Mouse (Mus musculus): ENCODE measurements around the gene Gm20431. TPM values are rescaled to one million over a fixed set of nuclear protein-coding genes. Genes with fewer than 3 reads are reported as not detected.
A peak's percentile ranks its signal among the peaks of the same experiment; 100 is the strongest.

Gene Gm20431
- polyA plus RNA-seq, 1 experiment = 15.3 TPM

DNA sequence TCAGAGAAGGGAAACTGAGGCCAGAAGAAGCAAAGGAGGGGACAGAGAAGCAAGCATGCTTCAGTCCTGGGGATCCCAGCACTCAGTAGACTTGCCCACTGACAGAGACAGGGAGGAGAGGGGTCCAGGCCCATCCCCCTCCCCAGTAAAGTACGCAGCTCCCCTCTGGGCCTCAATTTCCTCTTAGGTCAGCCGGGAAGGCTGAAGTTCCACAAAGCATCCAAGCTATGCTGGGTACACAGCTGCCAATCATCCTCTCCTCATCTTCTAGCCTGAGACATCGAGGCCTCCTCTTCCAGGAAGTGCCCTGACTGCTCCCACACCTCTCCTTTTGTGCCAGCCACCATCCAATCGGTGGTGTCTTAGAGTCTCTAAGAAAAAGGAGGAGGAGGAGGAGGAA, 65.0 kb downstream of the Gm20431 start:
- no peaks in the 10 kb centered on the region for H3K36me3 ChIP-seq (ENCODE audit: control insufficient read depth, insufficient read depth, low read length)
- 96% methylated on average over 3 of the region's 4 CpGs for WGBS
- no peak overlapping the region for H3K4me3 ChIP-seq (ENCODE audit: control insufficient read depth, insufficient read depth, low read length)
- TF ChIP-seq CTCF (IDR thresholded peaks at IDR 0.05; ENCODE audit: borderline replicate concordance, control insufficient read depth, extremely low read depth, insufficient read depth, low read length, poor library complexity) (no peak), POLR2A (IDR thresholded peaks at IDR 0.05; ENCODE audit: control insufficient read depth, extremely low read depth, insufficient read depth, low read length, poor library complexity) (no peak)
- H3K27me3 ChIP-seq (ENCODE audit: control insufficient read depth, insufficient read depth, low read length) = no peaks in the 10 kb centered on the region
- no peak overlapping the region for H3K27ac ChIP-seq (ENCODE audit: control insufficient read depth, insufficient read depth, low read length)
- no peak for DNase-seq
- no peaks in the 10 kb centered on the region for H3K4me1 ChIP-seq (replicated peaks; ENCODE audit: control insufficient read depth, insufficient read depth, low read length)

DNA sequence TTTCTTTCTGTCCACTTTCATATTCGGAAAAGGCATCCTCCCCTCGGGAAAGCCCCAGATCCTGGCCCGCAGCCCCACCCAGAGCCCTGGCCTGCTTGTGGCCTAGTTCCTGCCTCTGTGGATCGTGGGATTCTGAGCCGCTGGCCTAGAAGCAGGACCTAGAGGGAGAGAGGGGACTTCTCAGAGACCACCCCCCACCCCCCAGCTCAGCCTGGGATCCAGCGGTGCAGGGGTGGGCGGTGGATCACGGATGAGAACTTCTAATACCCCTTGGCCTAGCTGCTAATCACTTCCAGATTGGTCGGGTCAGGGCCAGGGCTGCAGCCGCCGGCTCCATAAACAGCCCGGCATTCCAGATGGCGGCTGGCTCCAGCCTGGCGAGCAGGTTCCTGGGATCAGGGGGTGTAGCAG, 65.5 kb downstream of the Gm20431 start:
- Histone ChIP-seq H3K27me3 (ENCODE audit: control insufficient read depth, insufficient read depth, low read length) (no peaks in the 10 kb centered on the region), H3K4me1 (replicated peaks; ENCODE audit: control insufficient read depth, insufficient read depth, low read length) (no peaks in the 10 kb centered on the region), H3K36me3 (ENCODE audit: control insufficient read depth, insufficient read depth, low read length) (no peaks in the 10 kb centered on the region), H3K27ac (ENCODE audit: control insufficient read depth, insufficient read depth, low read length) (no peak overlapping the region), H3K4me3 (ENCODE audit: control insufficient read depth, insufficient read depth, low read length) (no peak overlapping the region)
- DNase-seq = no peak
- 93% methylated on average over 14 of the region's 14 CpGs for WGBS
- TF ChIP-seq POLR2A (IDR thresholded peaks at IDR 0.05; ENCODE audit: control insufficient read depth, extremely low read depth, insufficient read depth, low read length, poor library complexity) = no peak
- no peak for TF ChIP-seq CTCF (IDR thresholded peaks at IDR 0.05; ENCODE audit: borderline replicate concordance, control insufficient read depth, extremely low read depth, insufficient read depth, low read length, poor library complexity)

DNA sequence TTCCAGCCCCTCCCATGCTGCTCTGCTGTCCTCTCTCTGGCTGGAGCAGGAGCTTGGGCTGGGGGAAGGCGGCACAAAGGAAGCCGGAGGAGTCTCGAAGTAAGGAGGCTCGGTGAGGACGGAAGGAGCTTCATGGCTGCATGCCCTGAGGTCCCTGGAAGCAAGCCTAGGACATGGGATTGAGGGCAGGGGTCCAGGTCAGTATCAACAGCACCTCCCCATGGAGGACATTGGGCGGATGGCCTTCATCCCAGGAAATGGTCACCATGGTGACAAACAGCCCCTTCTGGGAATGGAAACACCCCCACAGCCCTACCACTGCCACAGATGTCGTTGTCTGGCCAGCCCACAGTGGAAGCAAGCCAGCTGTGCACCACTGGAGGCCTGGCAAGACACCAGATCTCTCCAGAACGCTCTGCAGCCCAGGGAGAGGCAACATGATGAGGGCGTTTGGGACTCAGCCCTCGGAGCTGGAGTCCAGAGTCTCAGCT, 66.8 kb downstream of the Gm20431 start:
- peaks cover under 1% of the 10 kb centered on the region; the same call in 1 of the 2 replicates for H3K4me1 ChIP-seq (replicated peaks; ENCODE audit: control insufficient read depth, insufficient read depth, low read length)
- WGBS = 84% methylated on average over 10 of the region's 10 CpGs
- H3K27me3 ChIP-seq (ENCODE audit: control insufficient read depth, insufficient read depth, low read length) = no peaks in the 10 kb centered on the region
- no peak for DNase-seq
- H3K4me3 ChIP-seq (ENCODE audit: control insufficient read depth, insufficient read depth, low read length) = no peak overlapping the region
- no peaks in the 10 kb centered on the region for H3K36me3 ChIP-seq (ENCODE audit: control insufficient read depth, insufficient read depth, low read length)
- H3K27ac ChIP-seq (ENCODE audit: control insufficient read depth, insufficient read depth, low read length) = no peak overlapping the region
- TF ChIP-seq CTCF (IDR thresholded peaks at IDR 0.05; ENCODE audit: borderline replicate concordance, control insufficient read depth, extremely low read depth, insufficient read depth, low read length, poor library complexity) (no peak), POLR2A (IDR thresholded peaks at IDR 0.05; ENCODE audit: control insufficient read depth, extremely low read depth, insufficient read depth, low read length, poor library complexity) (no peak)

DNA sequence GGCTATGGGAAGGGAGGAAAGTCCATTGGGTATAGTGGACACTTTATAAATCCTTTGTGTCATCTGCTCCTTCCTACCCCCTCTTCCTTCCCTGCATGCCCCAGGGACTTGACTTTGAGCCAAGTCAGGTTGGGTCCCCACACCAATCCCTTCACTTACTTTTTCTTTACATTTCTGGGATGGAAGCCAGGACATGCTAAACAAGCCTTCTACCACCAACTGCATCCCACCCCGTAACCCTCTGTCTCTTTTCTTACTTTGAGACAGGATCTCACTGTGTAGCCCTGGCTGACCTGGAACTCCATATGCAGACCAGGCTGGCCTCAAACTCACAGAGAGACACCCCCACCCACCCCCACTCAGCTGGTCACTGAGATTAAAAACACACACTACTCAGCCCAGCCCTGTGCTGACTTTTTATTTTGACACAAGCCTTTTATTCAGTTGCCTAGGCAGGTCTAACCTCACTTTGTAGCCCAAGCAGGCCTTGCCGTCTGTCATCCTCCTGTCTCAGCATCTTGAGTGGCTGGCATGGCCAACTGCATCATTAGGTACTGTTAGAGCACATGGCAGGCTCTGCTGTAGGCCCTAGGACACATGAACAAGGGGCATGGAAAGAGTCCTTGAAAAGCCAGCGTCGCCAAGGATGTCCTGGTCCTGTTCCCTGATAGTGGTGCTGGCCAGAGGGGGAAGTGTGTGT, 67.6 kb downstream of the Gm20431 start:
- WGBS = 99% methylated on average over 4 of the region's 4 CpGs
- peaks cover 7% of the 10 kb centered on the region; the same call in 1 of the 2 replicates for H3K4me1 ChIP-seq (replicated peaks; ENCODE audit: control insufficient read depth, insufficient read depth, low read length)
- no peaks in the 10 kb centered on the region for H3K36me3 ChIP-seq (ENCODE audit: control insufficient read depth, insufficient read depth, low read length)
- no peak overlapping the region for H3K4me3 ChIP-seq (ENCODE audit: control insufficient read depth, insufficient read depth, low read length)
- H3K27me3 ChIP-seq (ENCODE audit: control insufficient read depth, insufficient read depth, low read length) = no peaks in the 10 kb centered on the region
- no peak for TF ChIP-seq CTCF (IDR thresholded peaks at IDR 0.05; ENCODE audit: borderline replicate concordance, control insufficient read depth, extremely low read depth, insufficient read depth, low read length, poor library complexity)
- no peak for TF ChIP-seq POLR2A (IDR thresholded peaks at IDR 0.05; ENCODE audit: control insufficient read depth, extremely low read depth, insufficient read depth, low read length, poor library complexity)
- H3K27ac ChIP-seq (ENCODE audit: control insufficient read depth, insufficient read depth, low read length) = no peak overlapping the region
- no peak for DNase-seq

DNA sequence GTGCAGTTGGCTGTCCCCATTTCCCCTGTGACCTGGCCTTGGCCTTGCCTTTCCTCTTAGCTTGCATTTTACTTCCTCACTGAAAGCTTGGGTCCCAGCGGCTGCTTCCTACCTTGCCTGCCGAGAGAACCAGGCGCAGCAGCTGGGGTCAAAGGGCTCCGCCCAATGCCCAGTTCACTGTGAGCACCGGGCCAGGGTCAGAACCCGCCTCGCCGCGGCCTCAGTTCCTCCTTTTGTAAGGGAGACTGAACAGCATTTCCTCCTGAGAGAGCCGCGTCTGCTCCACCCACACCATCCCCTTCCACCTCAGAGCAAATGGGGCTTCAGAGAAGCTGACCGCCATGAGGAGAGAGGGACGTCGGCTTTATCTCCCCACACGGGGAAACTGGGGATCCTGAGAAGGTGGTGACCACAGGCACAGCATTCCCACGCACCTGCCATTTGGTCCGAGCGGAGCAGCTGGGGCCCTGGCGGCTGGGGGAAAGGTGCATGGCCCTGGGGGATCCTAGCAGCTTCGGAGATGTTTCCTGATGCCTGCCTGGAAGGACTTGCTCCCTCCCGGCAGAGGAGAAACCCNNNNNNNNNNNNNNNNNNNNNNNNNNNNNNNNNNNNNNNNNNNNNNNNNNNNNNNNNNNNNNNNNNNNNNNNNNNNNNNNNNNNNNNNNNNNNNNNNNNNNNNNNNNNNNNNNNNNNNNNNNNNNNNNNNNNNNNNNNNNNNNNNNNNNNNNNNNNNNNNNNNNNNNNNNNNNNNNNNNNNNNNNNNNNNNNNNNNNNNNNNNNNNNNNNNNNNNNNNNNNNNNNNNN, 72.3 kb downstream of the Gm20431 start:
- H3K27ac ChIP-seq (ENCODE audit: control insufficient read depth, insufficient read depth, low read length) = peak overlapping the region; percentile 30
- no peaks in the 10 kb centered on the region for H3K36me3 ChIP-seq (ENCODE audit: control insufficient read depth, insufficient read depth, low read length)
- peaks cover 10% of the 10 kb centered on the region; the same call in 1 of the 2 replicates for H3K4me1 ChIP-seq (replicated peaks; ENCODE audit: control insufficient read depth, insufficient read depth, low read length)
- WGBS = 3% methylated on average over 21 of the region's 21 CpGs
- TF ChIP-seq POLR2A (IDR thresholded peaks at IDR 0.05; ENCODE audit: control insufficient read depth, extremely low read depth, insufficient read depth, low read length, poor library complexity) = peak; percentile 42; the same call in 1 of the 2 replicates
- no peak for TF ChIP-seq CTCF (IDR thresholded peaks at IDR 0.05; ENCODE audit: borderline replicate concordance, control insufficient read depth, extremely low read depth, insufficient read depth, low read length, poor library complexity)
- H3K4me3 ChIP-seq (ENCODE audit: control insufficient read depth, insufficient read depth, low read length) = peak overlapping the region; percentile 91
- H3K27me3 ChIP-seq (ENCODE audit: control insufficient read depth, insufficient read depth, low read length) = no peaks in the 10 kb centered on the region
- peak; percentile 56 for DNase-seq

DNA sequence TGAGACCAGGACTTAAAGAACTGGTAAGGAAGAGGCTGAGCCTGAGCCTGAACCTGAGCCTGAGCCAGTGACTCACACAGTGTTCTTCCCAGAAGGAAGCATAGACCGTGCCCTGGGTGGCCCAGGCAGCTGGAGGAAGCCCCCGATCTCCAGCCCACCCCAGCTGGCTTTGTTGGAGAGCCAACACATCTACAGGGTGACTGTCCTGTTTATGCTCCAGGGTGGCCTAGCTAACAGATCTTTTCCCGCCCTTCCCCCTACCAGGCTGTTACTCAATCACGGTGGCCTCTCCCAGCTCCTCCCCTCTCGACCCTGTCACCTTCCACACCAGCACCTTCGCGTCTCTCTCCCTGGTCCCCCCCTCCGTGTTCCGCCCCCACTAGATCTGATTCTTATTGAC, 74.3 kb downstream of the Gm20431 start:
- TF ChIP-seq POLR2A (IDR thresholded peaks at IDR 0.05; ENCODE audit: control insufficient read depth, extremely low read depth, insufficient read depth, low read length, poor library complexity) = no peak
- TF ChIP-seq CTCF (IDR thresholded peaks at IDR 0.05; ENCODE audit: borderline replicate concordance, control insufficient read depth, extremely low read depth, insufficient read depth, low read length, poor library complexity) = no peak
- no peak for DNase-seq
- Histone ChIP-seq H3K36me3 (ENCODE audit: control insufficient read depth, insufficient read depth, low read length) (no peaks in the 10 kb centered on the region), H3K4me1 (replicated peaks; ENCODE audit: control insufficient read depth, insufficient read depth, low read length) (peaks cover 10% of the 10 kb centered on the region; the same call in 1 of the 2 replicates), H3K27ac (ENCODE audit: control insufficient read depth, insufficient read depth, low read length) (no peak overlapping the region), H3K4me3 (ENCODE audit: control insufficient read depth, insufficient read depth, low read length) (no peak overlapping the region), H3K27me3 (ENCODE audit: control insufficient read depth, insufficient read depth, low read length) (no peaks in the 10 kb centered on the region)
- 84% methylated on average over 9 of the region's 9 CpGs for WGBS

Data from thymus, adult 2 months (tissue).